ENCODE assay signal across 8 mouse cellular contexts in genomic region chr14:30716953-30717285, GRCm38 (mm10). TPM values are rescaled to one million over a fixed set of nuclear protein-coding genes. Genes with fewer than 3 reads are reported as not detected.
DNase-seq lines count a peak whose midpoint lies in the region; ATAC-seq and TF ChIP-seq lines count a peak whose summit lies in the region.

No protein-coding gene starts in this region.

- TF ChIP-seq CTCF in heart, adult 2 months (IDR thresholded peaks at IDR 0.05), result no peak

- peak overlapping the region; percentile 93 for H3K9ac ChIP-seq in heart, adult 2 months (ENCODE audit: low read depth, low read length)
- H3K9ac ChIP-seq in ES-E14 (ENCODE audit: insufficient read depth, low read depth, low read length, poor library complexity, severe bottlenecking), result no peak overlapping the region
- H3K9ac ChIP-seq in forebrain, embryonic 11.5 days (ENCODE audit: low read length), result peak overlapping the region; percentile 94
- H3K9ac ChIP-seq in kidney, embryonic 16.5 days (replicated peaks; ENCODE audit: low read length), result peak overlapping the region; percentile 94
- H3K9ac ChIP-seq in midbrain, embryonic 15.5 days, result peak overlapping the region; percentile 82

- in situ Hi-C loops in ES-E14 (cut with MboI; ENCODE audit: low sequenced_read_pairs in 2 of 2, unreplicated experiment in 2 of 2), result no loop called here

- intact Hi-C loops in heart, adult 2 months (cut with DNase I), result loop anchor here (5.0 to 10.0 kb wide), 3 partner anchors 110 to 228 kb away; partner anchors contain the start of genes Itih1 and Tmem110

- no peaks in the 10 kb centered on the region for H3K79me2 ChIP-seq in heart, adult 2 months (replicated peaks; ENCODE audit: control insufficient read depth, insufficient read depth, low read length)

- peak overlapping the region; percentile 90 for H3K4me2 ChIP-seq in forebrain, embryonic 11.5 days (ENCODE audit: low read depth, low read length, severe bottlenecking)
- H3K4me2 ChIP-seq in kidney, embryonic 16.5 days (replicated peaks; ENCODE audit: low read depth, low read length), result peak overlapping the region; percentile 96
- H3K4me2 ChIP-seq in midbrain, embryonic 15.5 days, result peak overlapping the region; percentile 58

- ATAC-seq in forebrain, embryonic 11.5 days (replicated peaks; ENCODE audit: low FRiP score), result no peak
- no peak for ATAC-seq in kidney, embryonic 16.5 days (ENCODE audit: low FRiP score, low TSS enrichment)
- ATAC-seq in midbrain, embryonic 15.5 days (replicated peaks), result no peak

- no peak for TF ChIP-seq EP300 in heart, adult 2 months (IDR thresholded peaks at IDR 0.05; ENCODE audit: insufficient read depth, low read depth, low read length)

- H3K36me3 ChIP-seq in heart, adult 2 months (ENCODE audit: control insufficient read depth, insufficient read depth, low read length), result peaks cover 3% of the 10 kb centered on the region; the same call in 1 of the 2 replicates
- H3K36me3 ChIP-seq in ES-E14 (ENCODE audit: control insufficient read depth, insufficient read depth, low read length, poor library complexity, severe bottlenecking), result no peaks in the 10 kb centered on the region
- no peaks in the 10 kb centered on the region for H3K36me3 ChIP-seq in forebrain, embryonic 11.5 days (ENCODE audit: control insufficient read depth, insufficient read depth, low read length)
- no peaks in the 10 kb centered on the region for H3K36me3 ChIP-seq in kidney, embryonic 16.5 days (ENCODE audit: insufficient read depth, low read length)
- H3K36me3 ChIP-seq in midbrain, embryonic 15.5 days (replicated peaks), result no peaks in the 10 kb centered on the region

- H3K4me3 ChIP-seq in heart, adult 2 months, result peak overlapping the region; percentile 81
- H3K4me3 ChIP-seq in ES-E14 (ENCODE audit: insufficient read depth in 1 of 2, low read depth in 1 of 2, low read length in 2 of 2, poor library complexity in 1 of 2, severe bottlenecking in 1 of 2), result peak overlapping the region; percentile 87 to 93
- H3K4me3 ChIP-seq in forebrain, embryonic 11.5 days (ENCODE audit: low read depth, low read length), result peak overlapping the region; percentile 95
- peak overlapping the region; percentile 92 for H3K4me3 ChIP-seq in kidney, embryonic 16.5 days (ENCODE audit: low read length)
- H3K4me3 ChIP-seq in midbrain, embryonic 15.5 days, result peak overlapping the region; percentile 91

- peak in 1 of 2 experiments; percentile 10 for DNase-seq in heart, adult 2 months
- DNase-seq in heart, postnatal 4 days, result no peak
- no peak for DNase-seq in ES-E14 (ENCODE audit: low read depth, low spot score)
- no peak for DNase-seq in forebrain, embryonic 11.5 days (ENCODE audit: low spot score)
- DNase-seq in B cell, adult 2 months, result no peak
- DNase-seq in layer of hippocampus, adult 18-20 months (ENCODE audit: low spot score in 2 of 2), result no peak

- H3K27me3 ChIP-seq in heart, adult 2 months (ENCODE audit: control insufficient read depth, insufficient read depth, low read length), result no peaks in the 10 kb centered on the region
- peaks cover 3% of the 10 kb centered on the region; the same call in 1 of the 2 replicates for H3K27me3 ChIP-seq in forebrain, embryonic 11.5 days (ENCODE audit: control insufficient read depth, insufficient read depth, low read length)
- H3K27me3 ChIP-seq in kidney, embryonic 16.5 days (ENCODE audit: insufficient read depth, low read length), result peaks cover 10% of the 10 kb centered on the region
- H3K27me3 ChIP-seq in midbrain, embryonic 15.5 days (replicated peaks), result no peaks in the 10 kb centered on the region

- H3K27ac ChIP-seq in heart, adult 2 months, result no peak overlapping the region
- no peak overlapping the region for H3K27ac ChIP-seq in ES-E14 (ENCODE audit: insufficient read depth, low read depth, low read length, poor library complexity, severe bottlenecking)
- no peak overlapping the region for H3K27ac ChIP-seq in forebrain, embryonic 11.5 days (ENCODE audit: low read depth, low read length)
- H3K27ac ChIP-seq in kidney, embryonic 16.5 days (ENCODE audit: low read length), result no peak overlapping the region
- H3K27ac ChIP-seq in midbrain, embryonic 15.5 days, result peak overlapping the region; percentile 94

- H3K4me1 ChIP-seq in heart, adult 2 months (ENCODE audit: control insufficient read depth, insufficient read depth, low read length), result peaks cover 4% of the 10 kb centered on the region
- H3K4me1 ChIP-seq in ES-E14 (ENCODE audit: control insufficient read depth in 2 of 2, insufficient read depth in 2 of 2, low read length in 2 of 2, poor library complexity in 1 of 2), result no peaks in the 10 kb centered on the region
- peaks cover 7% of the 10 kb centered on the region; the same call in 1 of the 2 replicates for H3K4me1 ChIP-seq in forebrain, embryonic 11.5 days (replicated peaks; ENCODE audit: control insufficient read depth, insufficient read depth, low read length)
- H3K4me1 ChIP-seq in kidney, embryonic 16.5 days (ENCODE audit: insufficient read depth, low read length), result peaks cover 9% of the 10 kb centered on the region
- H3K4me1 ChIP-seq in midbrain, embryonic 15.5 days, result peaks cover 16% of the 10 kb centered on the region

- WGBS in heart, adult 2 months, result 13% methylated on average over 7 of the region's 7 CpGs
- 6% methylated on average over 7 of the region's 7 CpGs for WGBS in forebrain, embryonic 11.5 days
- WGBS in kidney, embryonic 16.5 days, result 6% methylated on average over 7 of the region's 7 CpGs
- 2% methylated on average over 7 of the region's 7 CpGs for WGBS in midbrain, embryonic 15.5 days

- no peaks in the 10 kb centered on the region for H3K9me3 ChIP-seq in ES-E14 (ENCODE audit: control insufficient read depth, insufficient read depth, low read depth, low read length)
- H3K9me3 ChIP-seq in forebrain, embryonic 11.5 days (ENCODE audit: control insufficient read depth, low read length), result no peaks in the 10 kb centered on the region
- no peaks in the 10 kb centered on the region for H3K9me3 ChIP-seq in kidney, embryonic 16.5 days (ENCODE audit: low read length)
- no peaks in the 10 kb centered on the region for H3K9me3 ChIP-seq in midbrain, embryonic 15.5 days

- no peak for TF ChIP-seq POLR2A in heart, adult 2 months (IDR thresholded peaks at IDR 0.05; ENCODE audit: insufficient read depth, low read depth, low read length)

TF ChIP-seq in ES-E14, 5 proteins besides CTCF, POLR2A, EP300 and RAD21:
- TF ChIP-seq CHD2 (IDR thresholded peaks at IDR 0.05; ENCODE audit: low read depth, low read length) (no peak), MAFK (IDR thresholded peaks at IDR 0.05; ENCODE audit: insufficient read depth, low read depth, low read length) (no peak), HCFC1 (IDR thresholded peaks at IDR 0.05; ENCODE audit: borderline replicate concordance, insufficient read depth, low read length) (no peak), ZC3H11A (IDR thresholded peaks at IDR 0.05; ENCODE audit: borderline replicate concordance, low read depth, low read length) (no peak), ZNF384 (IDR thresholded peaks at IDR 0.05; ENCODE audit: low read depth, low read length) (no peak)

RNA-seq across cellular contexts. Expression of gene Sfmbt1, which starts 2.3 kb away (rescaled TPM):
- 10 to 100 TPM; 12.9 to 14.2 TPM for total RNA-seq in heart, adult 2 months (2021)
- polyA plus RNA-seq in heart, adult 2 months (2012; rRNA removed), result 1.6 and 2.8 TPM in 2 replicates
- 10 to 100 TPM; 20.4 to 20.7 TPM for total RNA-seq in heart, postnatal 4 days (2021)
- 5.6 and 7.0 TPM in 2 replicates for total RNA-seq in ES-E14 (2012; rRNA removed)
- 27.1 and 29.2 TPM in 2 replicates for polyA plus RNA-seq in forebrain, embryonic 11.5 days (2014; fragmentation: Nextera tagmentation; extraction: Ambion mirVana)
- polyA plus RNA-seq in kidney, embryonic 16.5 days (2015; fragmentation: Nextera tagmentation; extraction: Ambion mirVana), result 13.6 and 14.5 TPM in 2 replicates
- 19.4 and 21.9 TPM in 2 replicates for polyA plus RNA-seq in midbrain, embryonic 15.5 days (2015; fragmentation: Nextera tagmentation; extraction: Ambion mirVana)
- 10 to 100 TPM; 36.4 to 36.5 TPM for total RNA-seq in layer of hippocampus, adult 18-20 months (2021)
